Mouse (Mus musculus): ENCODE data around the gene St14. TPM values are rescaled to one million over a fixed set of nuclear protein-coding genes. Genes with fewer than 3 reads are reported as not detected.
"Not testable (repeated sequence)": the region's sequence is repeated elsewhere in the genome, so short reads cannot be mapped to it uniquely, and the experiment has no call there.

The St14 gene
- total and polyA plus RNA-seq, 2 experiments from 2014 or later = 0.44 to 0.81 TPM

GRCm38 (mm10) chr9:31072256-31072655, 59.4 kb downstream of the St14 start:
- H3K4me2 ChIP-seq (ENCODE audit: low read depth) = no peak overlapping the region

GRCm38 (mm10) chr9:31070706-31071105, 60.9 kb downstream of the St14 start:
- ATAC-seq = no peak
- 97% methylated on average over 8 of the region's 8 CpGs for WGBS

More at GRCm38 (mm10) chr9:31072256-31072655, 59.4 kb downstream of the St14 start:
- TF ChIP-seq CTCF (IDR thresholded peaks at IDR 0.05; ENCODE audit: low read depth) = no peak
- 92% methylated on average over 5 of the region's 5 CpGs for WGBS
- Histone ChIP-seq H3K9ac (no peak overlapping the region), H3K4me3 (ENCODE audit: low read depth, low read length) (no peak overlapping the region), H3K4me1 (ENCODE audit: insufficient read depth) (no peaks in the 10 kb centered on the region), H3K36me3 (ENCODE audit: insufficient read depth) (peaks cover 7% of the 10 kb centered on the region; the same call in 1 of the 2 replicates), H3K27ac (ENCODE audit: low read depth, low read length) (no peak overlapping the region), H3K9me3 (ENCODE audit: low read length) (no peaks in the 10 kb centered on the region), H3K27me3 (ENCODE audit: insufficient read depth, low read length) (no peaks in the 10 kb centered on the region)
- no peak for DNase-seq
- ATAC-seq = no peak

GRCm38 (mm10) chr9:31058723-31059122, 72.9 kb downstream of the St14 start:
- ATAC-seq = no peak
- WGBS = 80% methylated on average over 2 of the region's 2 CpGs
- Histone ChIP-seq H3K9me3 (ENCODE audit: low read length) (no peaks in the 10 kb centered on the region), H3K36me3 (ENCODE audit: insufficient read depth) (peaks cover 17% of the 10 kb centered on the region), H3K27me3 (ENCODE audit: insufficient read depth, low read length) (no peaks in the 10 kb centered on the region), H3K27ac (ENCODE audit: low read depth, low read length) (no peak overlapping the region), H3K4me1 (ENCODE audit: insufficient read depth) (no peaks in the 10 kb centered on the region), H3K4me3 (ENCODE audit: low read depth, low read length) (no peak overlapping the region), H3K9ac (no peak overlapping the region), H3K4me2 (ENCODE audit: low read depth) (no peak overlapping the region)
- no peak for TF ChIP-seq CTCF (IDR thresholded peaks at IDR 0.05; ENCODE audit: low read depth)
- DNase-seq = no peak

More at GRCm38 (mm10) chr9:31070706-31071105, 60.9 kb downstream of the St14 start:
- Histone ChIP-seq H3K4me2 (ENCODE audit: low read depth) (no peak overlapping the region), H3K4me1 (ENCODE audit: insufficient read depth) (no peaks in the 10 kb centered on the region), H3K27me3 (ENCODE audit: insufficient read depth, low read length) (no peaks in the 10 kb centered on the region), H3K4me3 (ENCODE audit: low read depth, low read length) (no peak overlapping the region), H3K9me3 (ENCODE audit: low read length) (no peaks in the 10 kb centered on the region), H3K9ac (no peak overlapping the region), H3K27ac (ENCODE audit: low read depth, low read length) (no peak overlapping the region), H3K36me3 (ENCODE audit: insufficient read depth) (peaks cover 17% of the 10 kb centered on the region; the same call in 1 of the 2 replicates)
- no peak for DNase-seq
- TF ChIP-seq CTCF (IDR thresholded peaks at IDR 0.05; ENCODE audit: low read depth) = no peak

GRCm38 (mm10) chr9:31051509-31051908, 80.1 kb downstream of the St14 start:
- WGBS = 94% methylated on average over 6 of the region's 6 CpGs
- H3K4me1 ChIP-seq (ENCODE audit: insufficient read depth); H3K4me2 ChIP-seq (ENCODE audit: low read depth); ATAC-seq; H3K36me3 ChIP-seq (ENCODE audit: insufficient read depth); H3K9ac ChIP-seq; H3K9me3 ChIP-seq (ENCODE audit: low read length); H3K27ac ChIP-seq (ENCODE audit: low read depth, low read length); DNase-seq; H3K27me3 ChIP-seq (ENCODE audit: insufficient read depth, low read length); H3K4me3 ChIP-seq (ENCODE audit: low read depth, low read length): not testable (repeated sequence)

- Histone ChIP-seq H3K27ac (ENCODE audit: low read depth, low read length) (no peak overlapping the region), H3K9me3 (ENCODE audit: low read length) (no peaks in the 10 kb centered on the region), H3K4me3 (ENCODE audit: low read depth, low read length) (no peak overlapping the region), H3K36me3 (ENCODE audit: insufficient read depth) (no peaks in the 10 kb centered on the region), H3K4me1 (ENCODE audit: insufficient read depth) (no peaks in the 10 kb centered on the region), H3K9ac (no peak overlapping the region), H3K27me3 (ENCODE audit: insufficient read depth, low read length) (no peaks in the 10 kb centered on the region), H3K4me2 (ENCODE audit: low read depth) (no peak overlapping the region)
- DNase-seq = no peak
- WGBS = 98% methylated on average over 5 of the region's 5 CpGs
- TF ChIP-seq CTCF (IDR thresholded peaks at IDR 0.05; ENCODE audit: low read depth) = no peak
- ATAC-seq = no peak
Observed at GRCm38 (mm10) chr9:31050208-31050607, 81.4 kb downstream of the St14 start.

Other genes with a start within 250 kb of the St14 start
- 5.8 and 10.9 TPM in 2 replicates for gene Adamts15, start 209.4 kb downstream of the St14 start, total RNA-seq (2014; rRNA removed)
- gene Adamts15, start 209.4 kb downstream of the St14 start, polyA plus RNA-seq (2015; fragmentation: Nextera tagmentation; extraction: Ambion mirVana) = 1.9 and 2.5 TPM in 2 replicates
- 2.9 and 3.0 TPM in 2 replicates for gene Adamts8, start 189.3 kb downstream of the St14 start, total RNA-seq (2014; rRNA removed)
- 1.7 and 1.8 TPM in 2 replicates for gene Adamts8, start 189.3 kb downstream of the St14 start, polyA plus RNA-seq (2015; fragmentation: Nextera tagmentation; extraction: Ambion mirVana)
- gene Zbtb44, start 101.2 kb downstream of the St14 start, total RNA-seq (2014; rRNA removed) = 20.2 and 22.1 TPM in 2 replicates
- 3.2 and 5.3 TPM in 2 replicates for gene Zbtb44, start 101.2 kb downstream of the St14 start, polyA plus RNA-seq (2015; fragmentation: Nextera tagmentation; extraction: Ambion mirVana)
- gene Aplp2, start 80.0 kb upstream of the St14 start, total RNA-seq (2014; rRNA removed) = 240 and 341 TPM in 2 replicates
- 251 and 328 TPM in 2 replicates for gene Aplp2, start 80.0 kb upstream of the St14 start, polyA plus RNA-seq (2015; fragmentation: Nextera tagmentation; extraction: Ambion mirVana)
- 13.2 and 16.0 TPM in 2 replicates for gene Prdm10, start 148.7 kb upstream of the St14 start, total RNA-seq (2014; rRNA removed)
- 3.4 and 5.1 TPM in 2 replicates for gene Prdm10, start 148.7 kb upstream of the St14 start, polyA plus RNA-seq (2015; fragmentation: Nextera tagmentation; extraction: Ambion mirVana)